Mouse (Mus musculus): Measurements from ENCODE around the gene Slc31a1. TPM values are rescaled to one million over a fixed set of nuclear protein-coding genes. Genes with fewer than 3 reads are reported as not detected.

The Slc31a1 gene
- polyA plus RNA-seq, 1 experiment from 2014 or later, result 49.0 TPM

DNA sequence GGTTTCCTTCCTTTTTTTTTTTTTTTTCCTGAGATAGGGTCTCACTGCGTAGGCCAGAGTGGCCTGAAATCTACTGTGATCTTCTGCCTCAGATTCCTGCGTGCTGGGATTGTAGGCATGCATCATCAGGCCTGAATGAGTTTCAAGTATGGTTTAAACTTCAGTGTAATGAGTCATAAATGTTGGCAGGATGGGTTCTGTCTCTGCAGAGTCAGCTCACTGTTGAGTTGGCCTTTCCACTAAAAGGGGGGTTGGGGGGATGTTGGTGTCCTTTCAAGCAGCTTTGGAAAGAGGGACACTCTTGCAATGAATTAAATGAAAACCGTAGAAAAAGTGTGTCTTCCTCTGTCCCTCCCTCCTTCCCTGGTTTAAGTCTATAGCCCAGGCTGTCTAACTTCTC lies 38.4 kb downstream of the Slc31a1 start:
- Histone ChIP-seq H3K9ac (ENCODE audit: low read depth, low read length) (no peak overlapping the region), H3K9me3 (ENCODE audit: control insufficient read depth, low read length) (no peaks in the 10 kb centered on the region), H3K4me3 (ENCODE audit: low read depth, low read length) (no peak overlapping the region), H3K4me1 (ENCODE audit: control insufficient read depth, insufficient read depth, low read length) (no peaks in the 10 kb centered on the region), H3K27me3 (replicated peaks; ENCODE audit: control insufficient read depth, insufficient read depth, low read length) (no peaks in the 10 kb centered on the region), H3K4me2 (ENCODE audit: low read depth, low read length) (no peak overlapping the region), H3K27ac (replicated peaks; ENCODE audit: low read depth, low read length) (no peak overlapping the region), H3K36me3 (ENCODE audit: control insufficient read depth, insufficient read depth, low read length) (peaks cover 87% of the 10 kb centered on the region)
- 96% methylated on average over 3 of the region's 3 CpGs for WGBS
- ATAC-seq (ENCODE audit: low read depth) (no peak), DNase-seq (ENCODE audit: low spot score) (no peak)

DNA sequence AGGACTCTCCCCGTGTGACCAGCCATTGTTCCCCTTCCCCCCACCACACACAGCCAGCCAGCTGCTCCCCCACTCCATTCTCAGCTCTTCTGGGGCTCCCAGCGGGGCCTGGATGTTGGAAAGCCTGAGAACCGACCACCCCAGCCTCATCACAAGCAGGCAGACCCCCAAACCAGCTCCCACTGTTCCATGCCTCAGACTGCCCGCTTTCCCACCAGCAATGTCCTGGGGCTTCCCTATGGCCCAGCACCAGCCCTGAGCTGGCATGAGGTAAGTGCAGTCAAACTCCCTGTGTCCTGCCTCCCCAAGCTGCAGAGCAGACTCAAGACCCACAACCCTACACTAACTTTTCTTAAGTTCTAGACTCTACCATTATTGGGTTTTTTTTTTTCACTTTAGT lies 45.6 kb downstream of the Slc31a1 start:
- DNase-seq (ENCODE audit: low spot score), result no peak
- peaks cover 19% of the 10 kb centered on the region; the same call in 1 of the 2 replicates for H3K4me1 ChIP-seq (ENCODE audit: control insufficient read depth, insufficient read depth, low read length)
- no peak overlapping the region for H3K4me3 ChIP-seq (ENCODE audit: low read depth, low read length)
- 0 out of 2 replicates have a peak overlapping the region, but pooled peaks have one; percentile 63 for H3K4me2 ChIP-seq (ENCODE audit: low read depth, low read length)
- H3K9me3 ChIP-seq (ENCODE audit: control insufficient read depth, low read length), result no peaks in the 10 kb centered on the region
- no peaks in the 10 kb centered on the region for H3K27me3 ChIP-seq (replicated peaks; ENCODE audit: control insufficient read depth, insufficient read depth, low read length)
- ATAC-seq (ENCODE audit: low read depth), result no peak
- WGBS, result 82% methylated on average over 4 of the region's 4 CpGs
- H3K27ac ChIP-seq (replicated peaks; ENCODE audit: low read depth, low read length), result no peak overlapping the region
- H3K36me3 ChIP-seq (ENCODE audit: control insufficient read depth, insufficient read depth, low read length), result peaks cover 40% of the 10 kb centered on the region
- no peak overlapping the region for H3K9ac ChIP-seq (ENCODE audit: low read depth, low read length)

DNA sequence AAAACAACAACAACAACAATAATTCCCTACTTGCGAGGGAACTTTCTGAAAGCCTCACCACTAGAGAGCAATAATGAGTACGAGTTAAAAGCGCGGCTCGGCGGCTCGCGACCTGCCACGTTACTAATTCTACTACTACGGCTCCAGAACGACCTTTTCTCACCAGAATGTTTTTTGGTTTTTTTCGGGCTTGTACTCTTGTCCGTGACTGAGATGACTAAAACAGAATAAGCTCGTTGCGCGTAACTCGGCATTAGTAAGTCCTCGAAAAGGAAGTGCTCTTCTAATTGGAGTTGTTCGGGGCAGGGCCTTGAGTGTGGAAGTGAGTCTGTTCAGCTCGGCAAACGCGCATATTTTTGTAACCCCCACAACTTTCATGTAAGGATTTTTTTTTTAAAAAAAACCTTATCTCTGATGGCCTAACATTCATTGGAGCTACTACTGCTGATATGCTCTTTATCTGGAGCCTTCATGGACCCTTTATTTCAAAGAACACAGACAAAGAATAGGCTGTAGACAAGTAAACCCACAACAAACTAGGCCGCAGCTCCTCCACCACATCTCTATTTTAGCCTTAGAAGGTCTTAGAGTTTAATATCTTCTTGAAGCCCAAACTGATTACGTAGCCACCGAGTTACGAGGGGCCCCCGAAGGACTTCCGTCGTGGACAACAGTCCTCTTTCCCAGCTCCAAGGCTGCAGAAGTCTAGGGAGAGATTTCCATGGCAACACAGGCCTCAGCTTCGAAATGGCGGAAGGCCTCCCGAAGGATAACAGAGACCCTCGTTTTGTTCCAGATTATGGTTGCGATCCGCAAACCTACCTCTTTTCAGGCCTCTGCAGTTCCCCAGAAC lies 47.4 kb downstream of the Slc31a1 start:
- Histone ChIP-seq H3K27ac (replicated peaks; ENCODE audit: low read depth, low read length) (peak overlapping the region; percentile 90), H3K4me3 (ENCODE audit: low read depth, low read length) (peak overlapping the region; percentile 64), H3K36me3 (ENCODE audit: control insufficient read depth, insufficient read depth, low read length) (peaks cover 40% of the 10 kb centered on the region), H3K27me3 (replicated peaks; ENCODE audit: control insufficient read depth, insufficient read depth, low read length) (no peaks in the 10 kb centered on the region), H3K4me1 (ENCODE audit: control insufficient read depth, insufficient read depth, low read length) (peaks cover 19% of the 10 kb centered on the region; the same call in 1 of the 2 replicates), H3K9me3 (ENCODE audit: control insufficient read depth, low read length) (no peaks in the 10 kb centered on the region), H3K9ac (ENCODE audit: low read depth, low read length) (peak overlapping the region; percentile 88), H3K4me2 (ENCODE audit: low read depth, low read length) (peak overlapping the region; percentile 63)
- DNase-seq (ENCODE audit: low spot score), result peak; percentile 88
- WGBS, result under 1% methylated on average over 35 of the region's 35 CpGs
- peak; percentile 46 for ATAC-seq (ENCODE audit: low read depth)

DNA sequence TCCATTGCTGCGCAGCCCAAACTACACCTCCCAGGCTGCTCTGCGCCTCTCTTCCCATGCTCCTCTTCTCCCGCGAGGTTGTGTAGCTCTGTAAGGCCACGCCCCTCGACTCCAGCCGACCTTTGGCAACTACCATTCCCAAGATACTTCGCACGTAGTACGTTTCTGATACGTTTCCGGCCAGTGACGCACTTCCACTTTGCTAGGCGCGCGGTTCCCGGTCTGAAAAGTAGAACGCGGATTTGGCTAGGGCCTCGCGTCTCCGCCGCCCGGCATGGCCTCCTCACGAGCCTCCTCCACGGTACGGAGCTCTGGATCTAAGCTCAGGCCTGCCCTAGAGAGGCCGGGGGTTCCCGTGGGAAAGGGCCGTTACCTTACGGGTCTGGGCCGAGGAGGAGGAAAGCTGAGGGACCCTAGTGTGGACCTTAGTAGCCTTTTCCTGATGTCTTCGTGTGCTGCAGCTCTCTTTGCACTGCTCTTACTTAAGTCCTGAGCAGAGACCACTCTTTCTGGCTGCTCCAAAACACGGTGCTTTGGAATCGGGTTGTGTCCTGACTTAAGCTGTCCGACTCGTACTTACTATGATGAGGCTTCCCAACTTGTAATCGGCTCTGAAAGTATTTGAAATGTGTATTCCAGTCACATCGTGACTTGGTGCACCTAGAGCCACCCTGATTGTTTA lies 48.2 kb downstream of the Slc31a1 start, which contains the start of the genes Cdc26 and Prpf4:
Cdc26 (minus strand) TSS at position 42 of the 682 bp plus-strand sequence.
Prpf4 (plus strand) TSS at position 197 of the 682 bp plus-strand sequence.
- peak within 1 kb of the TSS; percentile 88 for H3K9ac ChIP-seq (ENCODE audit: low read depth, low read length)
- WGBS, result 0% methylated on average over 39 of the region's 39 CpGs
- peaks cover 41% of the 10 kb centered on the region for H3K36me3 ChIP-seq (ENCODE audit: control insufficient read depth, insufficient read depth, low read length)
- peak within 1 kb of the TSS; percentile 86 for H3K4me2 ChIP-seq (ENCODE audit: low read depth, low read length)
- no peaks in the 10 kb centered on the region for H3K27me3 ChIP-seq (replicated peaks; ENCODE audit: control insufficient read depth, insufficient read depth, low read length)
- peaks cover 19% of the 10 kb centered on the region; the same call in 1 of the 2 replicates for H3K4me1 ChIP-seq (ENCODE audit: control insufficient read depth, insufficient read depth, low read length)
- peak within 1 kb of the TSS; percentile 64 for H3K4me3 ChIP-seq (ENCODE audit: low read depth, low read length)
- H3K9me3 ChIP-seq (ENCODE audit: control insufficient read depth, low read length), result no peaks in the 10 kb centered on the region
- ATAC-seq (ENCODE audit: low read depth), result peak; percentile 100
- H3K27ac ChIP-seq (replicated peaks; ENCODE audit: low read depth, low read length), result peak within 1 kb of the TSS; percentile 90
- peak; percentile 100 for DNase-seq (ENCODE audit: low spot score)

DNA sequence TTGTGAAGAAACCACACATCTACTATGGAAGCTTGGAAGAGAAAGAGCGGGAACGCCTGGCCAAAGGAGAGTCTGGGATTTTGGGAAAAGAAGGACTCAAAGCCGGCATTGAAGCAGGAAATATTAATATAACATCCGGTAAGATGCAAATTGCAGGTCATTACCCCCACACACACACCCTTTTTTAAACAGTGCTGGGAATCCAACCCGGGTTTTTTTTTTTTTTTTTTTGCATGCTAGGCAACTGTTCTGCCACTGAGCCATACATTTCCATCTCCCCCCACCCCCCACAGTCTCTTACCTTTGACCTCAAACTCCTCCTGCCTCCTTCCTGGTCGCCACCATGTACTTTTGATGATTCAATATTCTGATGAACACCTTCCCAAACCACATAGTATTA lies 49.1 kb downstream of the Slc31a1 start:
- peak overlapping the region; percentile 64 for H3K4me3 ChIP-seq (ENCODE audit: low read depth, low read length)
- peak overlapping the region; percentile 88 for H3K27ac ChIP-seq (replicated peaks; ENCODE audit: low read depth, low read length)
- ATAC-seq (ENCODE audit: low read depth), result no peak
- peak overlapping the region; percentile 86 for H3K4me2 ChIP-seq (ENCODE audit: low read depth, low read length)
- H3K9me3 ChIP-seq (ENCODE audit: control insufficient read depth, low read length), result no peaks in the 10 kb centered on the region
- DNase-seq (ENCODE audit: low spot score), result no peak
- no peaks in the 10 kb centered on the region for H3K27me3 ChIP-seq (replicated peaks; ENCODE audit: control insufficient read depth, insufficient read depth, low read length)
- H3K4me1 ChIP-seq (ENCODE audit: control insufficient read depth, insufficient read depth, low read length), result peaks cover 19% of the 10 kb centered on the region; the same call in 1 of the 2 replicates
- 27% methylated on average over 6 of the region's 6 CpGs for WGBS
- H3K9ac ChIP-seq (ENCODE audit: low read depth, low read length), result peak overlapping the region; percentile 88
- peaks cover 48% of the 10 kb centered on the region for H3K36me3 ChIP-seq (ENCODE audit: control insufficient read depth, insufficient read depth, low read length)

DNA sequence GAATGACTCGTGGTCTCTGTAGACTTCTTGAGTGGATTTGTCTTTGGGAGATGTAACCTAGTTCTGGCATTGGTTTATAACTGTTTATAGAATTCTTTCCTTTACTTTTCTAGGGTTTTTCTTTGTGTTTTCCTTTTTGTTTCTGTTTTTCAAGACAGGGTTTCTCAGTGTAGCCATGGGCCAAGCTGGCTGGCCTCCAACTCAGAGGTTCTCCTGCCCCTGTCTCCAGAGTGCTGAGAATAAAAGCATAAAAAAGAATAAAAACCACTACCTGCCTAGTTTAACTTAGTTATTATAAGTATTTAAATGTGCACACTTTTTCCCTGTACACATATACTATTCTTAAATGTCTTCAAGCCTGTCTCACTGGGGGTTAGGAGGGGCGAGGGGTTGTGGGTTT lies 49.8 kb downstream of the Slc31a1 start:
- Histone ChIP-seq H3K4me3 (ENCODE audit: low read depth, low read length) (peak overlapping the region; percentile 64), H3K4me1 (ENCODE audit: control insufficient read depth, insufficient read depth, low read length) (peaks cover 19% of the 10 kb centered on the region; the same call in 1 of the 2 replicates), H3K36me3 (ENCODE audit: control insufficient read depth, insufficient read depth, low read length) (peaks cover 48% of the 10 kb centered on the region), H3K27ac (replicated peaks; ENCODE audit: low read depth, low read length) (no peak overlapping the region), H3K9me3 (ENCODE audit: control insufficient read depth, low read length) (no peaks in the 10 kb centered on the region), H3K27me3 (replicated peaks; ENCODE audit: control insufficient read depth, insufficient read depth, low read length) (no peaks in the 10 kb centered on the region), H3K4me2 (ENCODE audit: low read depth, low read length) (peak overlapping the region; percentile 86), H3K9ac (ENCODE audit: low read depth, low read length) (peak overlapping the region; percentile 88; the same call in 1 of the 2 replicates)
- no peak for DNase-seq (ENCODE audit: low spot score)
- 73% methylated on average over 2 of the region's 2 CpGs for WGBS
- no peak for ATAC-seq (ENCODE audit: low read depth)

DNA sequence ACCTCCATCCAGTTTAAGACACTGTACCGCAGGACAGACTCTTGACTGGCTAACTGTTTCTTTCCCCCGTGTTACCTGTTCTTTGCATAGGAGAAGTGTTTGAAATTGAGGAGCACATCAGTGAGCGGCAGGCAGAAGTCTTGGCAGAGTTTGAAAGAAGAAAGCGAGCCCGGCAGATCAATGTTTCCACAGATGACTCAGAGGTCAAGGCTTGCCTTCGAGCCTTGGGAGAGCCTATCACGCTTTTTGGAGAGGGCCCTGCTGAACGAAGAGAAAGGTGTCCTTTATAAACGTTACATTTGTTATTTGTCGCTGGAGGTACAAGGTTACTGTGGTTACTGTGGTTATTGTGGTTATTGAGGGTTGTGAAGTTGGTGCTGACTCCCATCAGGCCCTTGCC lies 51.1 kb downstream of the Slc31a1 start:
- Histone ChIP-seq H3K36me3 (ENCODE audit: control insufficient read depth, insufficient read depth, low read length) (peaks cover 57% of the 10 kb centered on the region), H3K4me1 (ENCODE audit: control insufficient read depth, insufficient read depth, low read length) (peaks cover 12% of the 10 kb centered on the region; the same call in 1 of the 2 replicates)
- 96% methylated on average over 10 of the region's 10 CpGs for WGBS

DNA sequence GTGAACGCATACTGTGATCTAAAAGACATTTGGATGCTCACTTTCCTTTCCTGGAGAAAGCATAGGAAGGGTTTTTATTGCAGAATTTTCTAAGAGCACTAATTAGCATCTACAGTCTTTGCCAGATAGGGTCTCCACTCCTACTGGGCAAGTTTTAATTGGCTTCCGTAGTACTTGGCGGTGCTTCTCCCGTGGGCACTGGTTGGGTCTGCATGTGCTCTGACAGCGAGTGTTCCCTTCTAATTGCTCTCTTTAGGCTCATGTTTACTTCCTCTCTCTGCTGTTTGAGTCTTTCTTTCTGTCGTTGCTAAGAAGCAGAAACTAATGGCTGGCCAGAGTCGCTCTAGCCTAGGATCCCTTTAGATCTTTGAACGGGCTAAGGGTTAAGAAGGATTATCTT lies 57.9 kb downstream of the Slc31a1 start:
- Histone ChIP-seq H3K36me3 (ENCODE audit: control insufficient read depth, insufficient read depth, low read length) (peaks cover 100% of the 10 kb centered on the region), H3K4me2 (ENCODE audit: low read depth, low read length) (no peak overlapping the region), H3K9ac (ENCODE audit: low read depth, low read length) (no peak overlapping the region), H3K4me3 (ENCODE audit: low read depth, low read length) (no peak overlapping the region), H3K27me3 (replicated peaks; ENCODE audit: control insufficient read depth, insufficient read depth, low read length) (no peaks in the 10 kb centered on the region), H3K9me3 (ENCODE audit: control insufficient read depth, low read length) (no peaks in the 10 kb centered on the region), H3K4me1 (ENCODE audit: control insufficient read depth, insufficient read depth, low read length) (no peaks in the 10 kb centered on the region), H3K27ac (replicated peaks; ENCODE audit: low read depth, low read length) (no peak overlapping the region)
- 87% methylated on average over 8 of the region's 8 CpGs for WGBS
- peak; percentile 50; the same call in 1 of the 2 replicates for ATAC-seq (ENCODE audit: low read depth)
- peak; percentile 10 for DNase-seq (ENCODE audit: low spot score)

More for the DNA sequence above, 51.1 kb downstream of the Slc31a1 start:
- Histone ChIP-seq H3K9ac (ENCODE audit: low read depth, low read length) (no peak overlapping the region), H3K4me2 (ENCODE audit: low read depth, low read length) (no peak overlapping the region), H3K27me3 (replicated peaks; ENCODE audit: control insufficient read depth, insufficient read depth, low read length) (no peaks in the 10 kb centered on the region), H3K9me3 (ENCODE audit: control insufficient read depth, low read length) (no peaks in the 10 kb centered on the region), H3K4me3 (ENCODE audit: low read depth, low read length) (no peak overlapping the region), H3K27ac (replicated peaks; ENCODE audit: low read depth, low read length) (no peak overlapping the region)
- DNase-seq (ENCODE audit: low spot score) (no peak), ATAC-seq (ENCODE audit: low read depth) (no peak)

All from embryonic facial prominence, embryonic 14.5 days (tissue).